Mouse (Mus musculus): ENCODE measurements around the gene Cdx2.
A peak's percentile ranks its signal among the peaks of the same experiment; 100 is the strongest.

- TF ChIP-seq POLR2AphosphoS2 (IDR thresholded peaks at IDR 0.05; ENCODE audit: low read depth, low read length) = no peak
- no peak for TF ChIP-seq POLR2A (IDR thresholded peaks at IDR 0.05; ENCODE audit: low read depth, low read length)
- no peak for TF ChIP-seq EP300 (IDR thresholded peaks at IDR 0.05; ENCODE audit: low read length)
- peak in 1 of 2 experiments; percentile 78; a peak in 2 of 4 replicates for TF ChIP-seq CTCF (conservative IDR thresholded peaks at IDR 0.05 in 1 of 2, IDR thresholded peaks at IDR 0.05 in 1 of 2; ENCODE audit: low read depth in 2 of 2, low read length in 2 of 2)
- TF ChIP-seq RAD21 (IDR thresholded peaks at IDR 0.05; ENCODE audit: low read depth, low read length) = peak; percentile 66
Observed at GRCm38 (mm10) chr5:147294121-147294520, 12.9 kb downstream of the Cdx2 start.
